Mouse (Mus musculus) mouse trophoblast stem cell (cell line): ENCODE data around the gene Unc80.
"Not testable (repeated sequence)": the region's sequence is repeated elsewhere in the genome, so short reads cannot be mapped to it uniquely, and the experiment has no call there.

Experiments used
- in situ Hi-C, 2 experiments: fragments of 300-500 bp; cut with MseI, MboI; formaldehyde crosslinking; loops; 2 replicates in 1 of 2; 3 replicates in 1 of 2; pipeline ENCODE4 v1.15.1; 2025

Gene Unc80

GRCm38 (mm10) chr1:66617188-66617587 lies 149.0 kb downstream of the Unc80 start:
- in situ Hi-C loops: no loop called here

GRCm38 (mm10) chr1:66638177-66638576 lies 170.0 kb downstream of the Unc80 start:
- in situ Hi-C loops: no loop called here

GRCm38 (mm10) chr1:66646894-66647293 lies 178.7 kb downstream of the Unc80 start:
- in situ Hi-C loops: no loop called here

GRCm38 (mm10) chr1:66649568-66649967 lies 181.4 kb downstream of the Unc80 start:
- in situ Hi-C loops: no loop called here

- in situ Hi-C loops: loop anchor here (10.0 kb wide), 2 partner anchors 535 to 545 kb away; no protein-coding TSS in a partner anchor
Measured at GRCm38 (mm10) chr1:66650006-66650405, 181.8 kb downstream of the Unc80 start.

- in situ Hi-C loops: loop anchor here (10.0 kb wide), 2 partner anchors 540 to 550 kb away; no protein-coding TSS in a partner anchor
Measured at GRCm38 (mm10) chr1:66655119-66655746, 187.1 kb downstream of the Unc80 start.

GRCm38 (mm10) chr1:66655747-66656119 lies 187.6 kb downstream of the Unc80 start:
- in situ Hi-C loops: loop anchor here (10.0 kb wide), 2 partner anchors 541 to 551 kb away; no protein-coding TSS in a partner anchor

- in situ Hi-C loops: no loop called here
Measured at GRCm38 (mm10) chr1:66671475-66671874, 203.3 kb downstream of the Unc80 start.

- in situ Hi-C loops: no loop called here
Measured at GRCm38 (mm10) chr1:66672812-66673211, 204.6 kb downstream of the Unc80 start.

GRCm38 (mm10) chr1:66677928-66678327 lies 209.8 kb downstream of the Unc80 start:
- in situ Hi-C loops: no loop called here

- in situ Hi-C loops: no loop called here
Measured at GRCm38 (mm10) chr1:66678662-66679061, 210.5 kb downstream of the Unc80 start.

- in situ Hi-C loops: no loop called here
Measured at GRCm38 (mm10) chr1:66682974-66683373, 214.8 kb downstream of the Unc80 start.

- in situ Hi-C loops: no loop called here
Measured at GRCm38 (mm10) chr1:66691772-66692171, 223.6 kb downstream of the Unc80 start.

GRCm38 (mm10) chr1:66692308-66692707 lies 224.1 kb downstream of the Unc80 start:
- in situ Hi-C loops: no loop called here

GRCm38 (mm10) chr1:66692780-66693392 lies 224.7 kb downstream of the Unc80 start:
- in situ Hi-C loops: no loop called here

GRCm38 (mm10) chr1:66694266-66694665 lies 226.1 kb downstream of the Unc80 start:
- in situ Hi-C loops: no loop called here

GRCm38 (mm10) chr1:66695296-66695695 lies 227.1 kb downstream of the Unc80 start:
- in situ Hi-C loops: no loop called here

- in situ Hi-C loops: not testable (repeated sequence)
Measured at GRCm38 (mm10) chr1:66699630-66700029, 231.5 kb downstream of the Unc80 start.

- in situ Hi-C loops: no loop called here
Measured at GRCm38 (mm10) chr1:66700149-66700692, 232.1 kb downstream of the Unc80 start.

- in situ Hi-C loops: no loop called here
Measured at GRCm38 (mm10) chr1:66700693-66701575, 232.8 kb downstream of the Unc80 start, which contains the start of gene Rpe. Rpe (plus strand) TSS chr1:66700831.

GRCm38 (mm10) chr1:66701576-66701940 lies 233.4 kb downstream of the Unc80 start:
- in situ Hi-C loops: no loop called here
